Mouse (Mus musculus): Measurements from ENCODE around the gene Zic5. TPM values are rescaled to one million over a fixed set of nuclear protein-coding genes. Genes with fewer than 3 reads are reported as not detected.

Zic5 gene
- polyA plus RNA-seq, 1 experiment from 2014 or later, result not detected

- Histone ChIP-seq H3K4me3 (ENCODE audit: low read depth, low read length) (no peak overlapping the region), H3K4me1 (ENCODE audit: insufficient read depth) (no peaks in the 10 kb centered on the region), H3K36me3 (ENCODE audit: insufficient read depth) (no peaks in the 10 kb centered on the region), H3K9me3 (ENCODE audit: low read depth, low read length) (no peaks in the 10 kb centered on the region), H3K27ac (ENCODE audit: low read depth) (no peak overlapping the region), H3K27me3 (ENCODE audit: insufficient read depth, low read length) (peaks cover 98% of the 10 kb centered on the region), H3K4me2 (no peak overlapping the region), H3K9ac (no peak overlapping the region)
- DNase-seq (peak; percentile 6), ATAC-seq (ENCODE audit: insufficient read depth) (no peak)
- TF ChIP-seq CTCF (IDR thresholded peaks at IDR 0.05; ENCODE audit: low read depth), result no peak
- WGBS, result 7% methylated on average over 2 of the region's 2 CpGs
These were observed 14.9 kb upstream of the Zic5 start for GRCm38 (mm10) chr14:122480355-122480754.

GRCm38 (mm10) chr14:122479461-122480109 is 14.1 kb upstream of the Zic5 start:
- Histone ChIP-seq H3K4me2 (no peak overlapping the region), H3K4me3 (ENCODE audit: low read depth, low read length) (no peak overlapping the region), H3K9me3 (ENCODE audit: low read depth, low read length) (no peaks in the 10 kb centered on the region), H3K27me3 (ENCODE audit: insufficient read depth, low read length) (peaks cover 98% of the 10 kb centered on the region), H3K4me1 (ENCODE audit: insufficient read depth) (no peaks in the 10 kb centered on the region), H3K36me3 (ENCODE audit: insufficient read depth) (no peaks in the 10 kb centered on the region), H3K9ac (no peak overlapping the region), H3K27ac (ENCODE audit: low read depth) (no peak overlapping the region)
- no peak for ATAC-seq (ENCODE audit: insufficient read depth)
- TF ChIP-seq CTCF (IDR thresholded peaks at IDR 0.05; ENCODE audit: low read depth), result no peak
- DNase-seq, result peak; percentile 10
- 22% methylated on average over 17 of the region's 17 CpGs for WGBS

GRCm38 (mm10) chr14:122478574-122479011 is 13.1 kb upstream of the Zic5 start:
- DNase-seq, result peak; percentile 10
- Histone ChIP-seq H3K9me3 (ENCODE audit: low read depth, low read length) (no peaks in the 10 kb centered on the region), H3K27ac (ENCODE audit: low read depth) (no peak overlapping the region), H3K36me3 (ENCODE audit: insufficient read depth) (no peaks in the 10 kb centered on the region), H3K4me2 (no peak overlapping the region), H3K27me3 (ENCODE audit: insufficient read depth, low read length) (peaks cover 98% of the 10 kb centered on the region), H3K9ac (no peak overlapping the region), H3K4me1 (ENCODE audit: insufficient read depth) (no peaks in the 10 kb centered on the region), H3K4me3 (ENCODE audit: low read depth, low read length) (peak overlapping the region; percentile 8; the same call in 1 of the 2 replicates)
- no peak for ATAC-seq (ENCODE audit: insufficient read depth)
- TF ChIP-seq CTCF (IDR thresholded peaks at IDR 0.05; ENCODE audit: low read depth), result no peak
- WGBS, result under 1% methylated on average over 22 of the region's 22 CpGs

- no peak overlapping the region for H3K4me2 ChIP-seq
- WGBS, result 2% methylated on average over 9 of the region's 9 CpGs
- H3K36me3 ChIP-seq (ENCODE audit: insufficient read depth), result no peaks in the 10 kb centered on the region
- H3K27me3 ChIP-seq (ENCODE audit: insufficient read depth, low read length), result peaks cover 98% of the 10 kb centered on the region
- no peaks in the 10 kb centered on the region for H3K4me1 ChIP-seq (ENCODE audit: insufficient read depth)
- TF ChIP-seq CTCF (IDR thresholded peaks at IDR 0.05; ENCODE audit: low read depth), result no peak
- ATAC-seq (ENCODE audit: insufficient read depth), result no peak
- DNase-seq, result peak; percentile 36
- no peak overlapping the region for H3K9ac ChIP-seq
- no peaks in the 10 kb centered on the region for H3K9me3 ChIP-seq (ENCODE audit: low read depth, low read length)
- H3K27ac ChIP-seq (ENCODE audit: low read depth), result no peak overlapping the region
- no peak overlapping the region for H3K4me3 ChIP-seq (ENCODE audit: low read depth, low read length)
These were observed 12.6 kb upstream of the Zic5 start for GRCm38 (mm10) chr14:122477971-122478573.

GRCm38 (mm10) chr14:122477261-122477671 is 11.8 kb upstream of the Zic5 start:
- Histone ChIP-seq H3K4me3 (ENCODE audit: low read depth, low read length) (no peak overlapping the region; the same call in 1 of the 2 replicates), H3K27me3 (ENCODE audit: insufficient read depth, low read length) (peaks cover 98% of the 10 kb centered on the region), H3K27ac (ENCODE audit: low read depth) (no peak overlapping the region), H3K4me2 (no peak overlapping the region), H3K4me1 (ENCODE audit: insufficient read depth) (no peaks in the 10 kb centered on the region), H3K9ac (no peak overlapping the region), H3K9me3 (ENCODE audit: low read depth, low read length) (no peaks in the 10 kb centered on the region), H3K36me3 (ENCODE audit: insufficient read depth) (no peaks in the 10 kb centered on the region)
- no peak for ATAC-seq (ENCODE audit: insufficient read depth)
- 1% methylated on average over 20 of the region's 20 CpGs for WGBS
- no peak for TF ChIP-seq CTCF (IDR thresholded peaks at IDR 0.05; ENCODE audit: low read depth)
- DNase-seq, result peak; percentile 24

GRCm38 (mm10) chr14:122476822-122477215 is 11.3 kb upstream of the Zic5 start:
- H3K36me3 ChIP-seq (ENCODE audit: insufficient read depth), result no peaks in the 10 kb centered on the region
- peak; percentile 21 for DNase-seq
- no peaks in the 10 kb centered on the region for H3K4me1 ChIP-seq (ENCODE audit: insufficient read depth)
- TF ChIP-seq CTCF (IDR thresholded peaks at IDR 0.05; ENCODE audit: low read depth), result no peak
- no peaks in the 10 kb centered on the region for H3K9me3 ChIP-seq (ENCODE audit: low read depth, low read length)
- H3K9ac ChIP-seq, result no peak overlapping the region
- WGBS, result 1% methylated on average over 18 of the region's 18 CpGs
- H3K4me2 ChIP-seq, result no peak overlapping the region
- H3K27me3 ChIP-seq (ENCODE audit: insufficient read depth, low read length), result peaks cover 97% of the 10 kb centered on the region
- no peak for ATAC-seq (ENCODE audit: insufficient read depth)
- no peak overlapping the region for H3K27ac ChIP-seq (ENCODE audit: low read depth)
- H3K4me3 ChIP-seq (ENCODE audit: low read depth, low read length), result no peak overlapping the region

- Histone ChIP-seq H3K4me1 (ENCODE audit: insufficient read depth) (no peaks in the 10 kb centered on the region), H3K27ac (ENCODE audit: low read depth) (no peak overlapping the region), H3K36me3 (ENCODE audit: insufficient read depth) (no peaks in the 10 kb centered on the region), H3K9me3 (ENCODE audit: low read depth, low read length) (no peaks in the 10 kb centered on the region), H3K4me2 (peak overlapping the region; percentile 65), H3K4me3 (ENCODE audit: low read depth, low read length) (peak overlapping the region; percentile 37), H3K9ac (no peak overlapping the region), H3K27me3 (ENCODE audit: insufficient read depth, low read length) (peaks cover 97% of the 10 kb centered on the region)
- ATAC-seq (ENCODE audit: insufficient read depth), result no peak
- TF ChIP-seq CTCF (IDR thresholded peaks at IDR 0.05; ENCODE audit: low read depth), result no peak
- DNase-seq, result peak; percentile 19
- WGBS, result under 1% methylated on average over 62 of the region's 62 CpGs
These were observed 10.8 kb upstream of the Zic5 start for GRCm38 (mm10) chr14:122476041-122476821.
